Mouse (Mus musculus): ENCODE results near the gene Arfrp1. TPM values are rescaled to one million over a fixed set of nuclear protein-coding genes. Genes with fewer than 3 reads are reported as not detected.

Gene Arfrp1
- polyA plus RNA-seq (2014; fragmentation: Illumina TruSeq; extraction: RNeasy Lipid Tissue Mini Kit (QIAGEN cat#74804); ENCODE audit: low read depth, low replicate concordance), result 33.3 TPM

GRCm38 (mm10) chr2:181364860-181365596 lies at the start of gene Arfrp1, which contains the start of gene Zgpat:
Gene Arfrp1, minus strand, starts transcription at chr2:181365404.
Gene Zgpat, plus strand, starts transcription at chr2:181364928.

GRCm38 (mm10) chr2:181379778-181380177 lies 14.6 kb upstream of the Arfrp1 start, which contains the start of gene Lime1:
Gene Lime1, plus strand, starts transcription at chr2:181380078.

GRCm38 (mm10) chr2:181319248-181320102 lies 45.7 kb downstream of the Arfrp1 start, which contains the start of gene Rtel1:
Gene Rtel1, plus strand, starts transcription at chr2:181319739.

GRCm38 (mm10) chr2:181314080-181314810 lies 51.0 kb downstream of the Arfrp1 start, which contains the start of gene Stmn3:
Gene Stmn3, minus strand, starts transcription at chr2:181314500.

Other genes with a start within 250 kb of the Arfrp1 start
- gene Kcnq2, start 230.1 kb downstream of the Arfrp1 start, polyA plus RNA-seq (2014; fragmentation: Illumina TruSeq; extraction: RNeasy Lipid Tissue Mini Kit (QIAGEN cat#74804); ENCODE audit: low read depth, low replicate concordance), result not detected
- gene Eef1a2, start 208.4 kb downstream of the Arfrp1 start, polyA plus RNA-seq (2014; fragmentation: Illumina TruSeq; extraction: RNeasy Lipid Tissue Mini Kit (QIAGEN cat#74804); ENCODE audit: low read depth, low replicate concordance), result not detected
- 4.5 TPM for gene Ppdpf, start 178.2 kb downstream of the Arfrp1 start, polyA plus RNA-seq (2014; fragmentation: Illumina TruSeq; extraction: RNeasy Lipid Tissue Mini Kit (QIAGEN cat#74804); ENCODE audit: low read depth, low replicate concordance)
- not detected for gene Ptk6, start 162.6 kb downstream of the Arfrp1 start, polyA plus RNA-seq (2014; fragmentation: Illumina TruSeq; extraction: RNeasy Lipid Tissue Mini Kit (QIAGEN cat#74804); ENCODE audit: low read depth, low replicate concordance)
- gene Srms, start 152.2 kb downstream of the Arfrp1 start, polyA plus RNA-seq (2014; fragmentation: Illumina TruSeq; extraction: RNeasy Lipid Tissue Mini Kit (QIAGEN cat#74804); ENCODE audit: low read depth, low replicate concordance), result not detected
- gene Fndc11, start 145.4 kb downstream of the Arfrp1 start, polyA plus RNA-seq (2014; fragmentation: Illumina TruSeq; extraction: RNeasy Lipid Tissue Mini Kit (QIAGEN cat#74804); ENCODE audit: low read depth, low replicate concordance), result not detected
- 0.93 TPM for gene Helz2, start 123.4 kb downstream of the Arfrp1 start, polyA plus RNA-seq (2014; fragmentation: Illumina TruSeq; extraction: RNeasy Lipid Tissue Mini Kit (QIAGEN cat#74804); ENCODE audit: low read depth, low replicate concordance)
- gene Gmeb2, start 77.4 kb downstream of the Arfrp1 start, polyA plus RNA-seq (2014; fragmentation: Illumina TruSeq; extraction: RNeasy Lipid Tissue Mini Kit (QIAGEN cat#74804); ENCODE audit: low read depth, low replicate concordance), result 4.6 TPM
- gene Stmn3, start 50.9 kb downstream of the Arfrp1 start, polyA plus RNA-seq (2014; fragmentation: Illumina TruSeq; extraction: RNeasy Lipid Tissue Mini Kit (QIAGEN cat#74804); ENCODE audit: low read depth, low replicate concordance), result not detected
- 4.9 TPM for gene Rtel1, start 45.7 kb downstream of the Arfrp1 start, polyA plus RNA-seq (2014; fragmentation: Illumina TruSeq; extraction: RNeasy Lipid Tissue Mini Kit (QIAGEN cat#74804); ENCODE audit: low read depth, low replicate concordance)
- 1.1 TPM for gene Zgpat, start 476 bp downstream of the Arfrp1 start, polyA plus RNA-seq (2014; fragmentation: Illumina TruSeq; extraction: RNeasy Lipid Tissue Mini Kit (QIAGEN cat#74804); ENCODE audit: low read depth, low replicate concordance)
- gene Lime1, start 14.7 kb upstream of the Arfrp1 start, polyA plus RNA-seq (2014; fragmentation: Illumina TruSeq; extraction: RNeasy Lipid Tissue Mini Kit (QIAGEN cat#74804); ENCODE audit: low read depth, low replicate concordance), result 1.3 TPM
- 4.2 TPM for gene Zbtb46, start 94.0 kb upstream of the Arfrp1 start, polyA plus RNA-seq (2014; fragmentation: Illumina TruSeq; extraction: RNeasy Lipid Tissue Mini Kit (QIAGEN cat#74804); ENCODE audit: low read depth, low replicate concordance)
- not detected for gene Abhd16b, start 127.8 kb upstream of the Arfrp1 start, polyA plus RNA-seq (2014; fragmentation: Illumina TruSeq; extraction: RNeasy Lipid Tissue Mini Kit (QIAGEN cat#74804); ENCODE audit: low read depth, low replicate concordance)
- 35.5 TPM for gene Tpd52l2, start 131.7 kb upstream of the Arfrp1 start, polyA plus RNA-seq (2014; fragmentation: Illumina TruSeq; extraction: RNeasy Lipid Tissue Mini Kit (QIAGEN cat#74804); ENCODE audit: low read depth, low replicate concordance)
- gene Dnajc5, start 155.1 kb upstream of the Arfrp1 start, polyA plus RNA-seq (2014; fragmentation: Illumina TruSeq; extraction: RNeasy Lipid Tissue Mini Kit (QIAGEN cat#74804); ENCODE audit: low read depth, low replicate concordance), result 32.7 TPM
- 12.0 TPM for gene Uckl1, start 219.5 kb upstream of the Arfrp1 start, polyA plus RNA-seq (2014; fragmentation: Illumina TruSeq; extraction: RNeasy Lipid Tissue Mini Kit (QIAGEN cat#74804); ENCODE audit: low read depth, low replicate concordance)
- 25.0 TPM for gene Prpf6, start 226.5 kb upstream of the Arfrp1 start, polyA plus RNA-seq (2014; fragmentation: Illumina TruSeq; extraction: RNeasy Lipid Tissue Mini Kit (QIAGEN cat#74804); ENCODE audit: low read depth, low replicate concordance)
- 1.3 TPM for gene Zfp512b, start 227.4 kb upstream of the Arfrp1 start, polyA plus RNA-seq (2014; fragmentation: Illumina TruSeq; extraction: RNeasy Lipid Tissue Mini Kit (QIAGEN cat#74804); ENCODE audit: low read depth, low replicate concordance)
- gene Samd10, start 233.8 kb upstream of the Arfrp1 start, polyA plus RNA-seq (2014; fragmentation: Illumina TruSeq; extraction: RNeasy Lipid Tissue Mini Kit (QIAGEN cat#74804); ENCODE audit: low read depth, low replicate concordance), result 6.5 TPM

Measured in kidney, adult 10 weeks (tissue).